9 mouse cellular contexts compared by ENCODE assay signal in the genomic region with DNA sequence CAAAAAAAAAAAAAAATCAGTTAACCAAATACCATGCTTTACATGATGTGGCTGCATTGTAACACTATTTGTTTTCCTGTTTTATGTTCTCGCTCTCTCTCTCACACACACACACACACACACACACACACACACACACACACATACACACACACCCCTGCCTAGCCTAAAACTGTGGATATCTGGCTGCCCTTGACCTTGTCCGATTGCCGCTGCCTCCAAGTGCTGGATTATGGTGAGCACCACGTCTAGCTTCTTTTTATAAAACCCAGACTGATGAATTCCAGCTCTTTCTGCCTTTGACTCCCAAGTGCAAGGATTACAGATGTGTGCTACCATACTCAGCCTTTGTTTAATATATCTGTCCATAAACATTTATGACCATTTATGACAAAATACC. TPM values are rescaled to one million over a fixed set of nuclear protein-coding genes. Genes with fewer than 3 reads are reported as not detected.
A peak's percentile ranks its signal among the peaks of the same experiment; 100 is the strongest.
DNase-seq lines count a peak whose midpoint lies in the region; ATAC-seq and TF ChIP-seq lines count a peak whose summit lies in the region.
"Had no signal": no experiment of that assay in that cellular context is flagged by ENCODE, and none has a peak within 500 bp of the region (broad histone marks: within the 10 kb centered on the region; RNA-seq: fewer than 3 reads in every experiment).

No protein-coding gene starts in this region.

- WGBS in heart, embryonic 16.5 days, result 65% methylated on average over 4 of the region's 4 CpGs
- WGBS in forebrain, embryonic 14.5 days, result 91% methylated on average over 4 of the region's 4 CpGs
- WGBS in liver, postnatal 0 days (ENCODE audit: insufficient replicate concordance), result 72% methylated on average over 4 of the region's 4 CpGs

- H3K27me3 ChIP-seq in heart, embryonic 16.5 days (ENCODE audit: control insufficient read depth, insufficient read depth, low read length), result no peaks in the 10 kb centered on the region
- H3K27me3 ChIP-seq in forebrain, embryonic 14.5 days (replicated peaks; ENCODE audit: control insufficient read depth, insufficient read depth, low read length), result no peaks in the 10 kb centered on the region
- H3K27me3 ChIP-seq in liver, postnatal 0 days (ENCODE audit: insufficient read depth, low read length), result no peaks in the 10 kb centered on the region

- DNase-seq in heart, postnatal 25 days (ENCODE audit: low spot score), result no peak
- DNase-seq in ES-E14 (ENCODE audit: low read depth, low spot score), result no peak
- DNase-seq in forebrain, embryonic 14.5 days (ENCODE audit: low spot score), result no peak
- no peak for DNase-seq in liver, postnatal 0 days
- no peak for DNase-seq in left cerebral cortex, adult 11 months (ENCODE audit: low spot score)
- no peak for DNase-seq in left cerebral cortex, adult 2 months (ENCODE audit: extremely low spot score in 1 of 2, low spot score in 2 of 2)
- no peak for DNase-seq in left cerebral cortex, postnatal 14 days (ENCODE audit: low spot score in 2 of 2)
- DNase-seq: cerebellum, adult 9-10 months had no signal

- H3K4me2 ChIP-seq in heart, embryonic 16.5 days (ENCODE audit: low read depth, low read length), result peak overlapping the region; percentile 88
- peak overlapping the region; percentile 91; the same call in 1 of the 2 replicates for H3K4me2 ChIP-seq in forebrain, embryonic 14.5 days (ENCODE audit: low read length)
- peak overlapping the region; percentile 98 for H3K4me2 ChIP-seq in liver, postnatal 0 days (ENCODE audit: low read depth, low read length)

- intact Hi-C loops in heart, postnatal 25 days (cut with DNase I), result no loop called here
- intact Hi-C loops in left cerebral cortex, adult 2 months (cut with DNase I), result no loop called here
- intact Hi-C loops in left cerebral cortex, postnatal 14 days (cut with DNase I), result loop anchor here (5.0 kb wide), 1 partner anchor 40 kb away; no protein-coding TSS in a partner anchor

- H3K36me3 ChIP-seq in heart, embryonic 16.5 days (ENCODE audit: control insufficient read depth, insufficient read depth), result no peaks in the 10 kb centered on the region
- H3K36me3 ChIP-seq in ES-E14 (ENCODE audit: control insufficient read depth, insufficient read depth, low read length, poor library complexity, severe bottlenecking), result no peaks in the 10 kb centered on the region; the same call in 1 of the 2 replicates
- 0 out of 2 replicates have a peak, but pooled peaks cover 5% of the 10 kb centered on the region for H3K36me3 ChIP-seq in forebrain, embryonic 14.5 days (ENCODE audit: control insufficient read depth, insufficient read depth, low read length)
- H3K36me3 ChIP-seq in liver, postnatal 0 days (replicated peaks; ENCODE audit: insufficient read depth, low read length), result no peaks in the 10 kb centered on the region

- H3K27ac ChIP-seq in heart, embryonic 16.5 days (ENCODE audit: low read length), result peak overlapping the region; percentile 51
- peak overlapping the region; percentile 66 for H3K27ac ChIP-seq in ES-E14 (ENCODE audit: insufficient read depth, low read depth, low read length, poor library complexity, severe bottlenecking)
- H3K27ac ChIP-seq in forebrain, embryonic 14.5 days (ENCODE audit: low read depth, low read length), result no peak overlapping the region
- no peak overlapping the region for H3K27ac ChIP-seq in liver, postnatal 0 days (ENCODE audit: low read depth)
- H3K27ac ChIP-seq in left cerebral cortex, adult 2 months, result no peak overlapping the region

- TF ChIP-seq CTCF in liver, postnatal 0 days (IDR thresholded peaks at IDR 0.05; ENCODE audit: low read depth), result no peak
- TF ChIP-seq CTCF in left cerebral cortex, adult 2 months (IDR thresholded peaks at IDR 0.05), result no peak

- H3K9me3 ChIP-seq in heart, embryonic 16.5 days (replicated peaks; ENCODE audit: control insufficient read depth, low read length), result no peaks in the 10 kb centered on the region
- no peaks in the 10 kb centered on the region for H3K9me3 ChIP-seq in ES-E14 (ENCODE audit: control insufficient read depth, insufficient read depth, low read depth, low read length)
- H3K9me3 ChIP-seq in forebrain, embryonic 14.5 days (replicated peaks; ENCODE audit: control insufficient read depth, low read length), result no peaks in the 10 kb centered on the region
- no peaks in the 10 kb centered on the region for H3K9me3 ChIP-seq in liver, postnatal 0 days (ENCODE audit: low read length)

- TF ChIP-seq EP300 in liver, postnatal 0 days (IDR thresholded peaks at IDR 0.05; ENCODE audit: low read depth), result no peak

- H3K4me1 ChIP-seq in heart, embryonic 16.5 days (ENCODE audit: control insufficient read depth, insufficient read depth, low read length), result peaks cover 18% of the 10 kb centered on the region
- H3K4me1 ChIP-seq in ES-E14 (ENCODE audit: control insufficient read depth in 2 of 2, insufficient read depth in 2 of 2, low read length in 2 of 2, poor library complexity in 1 of 2), result peaks cover 5 to 7% of the 10 kb centered on the region in 2 experiments; a peak in 3 of 4 replicates
- peaks cover 12% of the 10 kb centered on the region for H3K4me1 ChIP-seq in forebrain, embryonic 14.5 days (ENCODE audit: control insufficient read depth, insufficient read depth, low read length)
- peaks cover 22% of the 10 kb centered on the region for H3K4me1 ChIP-seq in liver, postnatal 0 days (ENCODE audit: insufficient read depth)

- H3K4me3 ChIP-seq in heart, embryonic 16.5 days (ENCODE audit: low read length), result peak overlapping the region; percentile 83; the same call in 1 of the 2 replicates
- H3K4me3 ChIP-seq in ES-E14 (ENCODE audit: insufficient read depth in 1 of 2, low read depth in 1 of 2, low read length in 2 of 2, poor library complexity in 1 of 2, severe bottlenecking in 1 of 2), result peak overlapping the region; percentile 86 to 96
- H3K4me3 ChIP-seq in forebrain, embryonic 14.5 days (ENCODE audit: low read depth, low read length), result no peak overlapping the region
- H3K4me3 ChIP-seq in liver, postnatal 0 days (ENCODE audit: low read depth, low read length), result no peak overlapping the region
- H3K4me3 ChIP-seq in left cerebral cortex, adult 2 months, result no peak overlapping the region

- in situ Hi-C loops in ES-E14 (cut with MboI; ENCODE audit: low sequenced_read_pairs in 2 of 2, unreplicated experiment in 2 of 2), result no loop called here

- ATAC-seq in heart, embryonic 16.5 days (replicated peaks; ENCODE audit: extremely low read depth, insufficient read depth, low FRiP score), result no peak
- ATAC-seq in forebrain, embryonic 14.5 days, result no peak
- no peak for ATAC-seq in liver, postnatal 0 days

- peak overlapping the region; percentile 90 for H3K9ac ChIP-seq in heart, embryonic 16.5 days (ENCODE audit: low read length)
- H3K9ac ChIP-seq in ES-E14 (ENCODE audit: insufficient read depth, low read depth, low read length, poor library complexity, severe bottlenecking), result peak overlapping the region; percentile 41; the same call in 1 of the 2 replicates
- no peak overlapping the region for H3K9ac ChIP-seq in forebrain, embryonic 14.5 days (ENCODE audit: low read length)
- no peak overlapping the region for H3K9ac ChIP-seq in liver, postnatal 0 days (replicated peaks)

TF ChIP-seq in ES-E14, 5 proteins besides CTCF, POLR2A, EP300 and RAD21:
- no peak for TF ChIP-seq MAFK (IDR thresholded peaks at IDR 0.05; ENCODE audit: insufficient read depth, low read depth, low read length)
- TF ChIP-seq CHD2 (IDR thresholded peaks at IDR 0.05; ENCODE audit: low read depth, low read length), result no peak
- no peak for TF ChIP-seq ZNF384 (IDR thresholded peaks at IDR 0.05; ENCODE audit: low read depth, low read length)
- TF ChIP-seq HCFC1 (IDR thresholded peaks at IDR 0.05; ENCODE audit: borderline replicate concordance, insufficient read depth, low read length), result no peak
- TF ChIP-seq ZC3H11A (IDR thresholded peaks at IDR 0.05; ENCODE audit: borderline replicate concordance, low read depth, low read length), result no peak

RNA-seq across cellular contexts. Expression of a gene that starts 1.6 kb away (rescaled TPM):
- 78.8 and 81.5 TPM in 2 replicates for polyA plus RNA-seq in heart, embryonic 16.5 days (2015; fragmentation: Nextera tagmentation; extraction: Ambion mirVana)
- 10 to 100 TPM; 57.3 to 58.0 TPM for total RNA-seq in heart, postnatal 25 days (2021)
- total RNA-seq in ES-E14 (2012; rRNA removed), result 27.3 and 30.7 TPM in 2 replicates
- 111 and 122 TPM in 2 replicates for polyA plus RNA-seq in forebrain, embryonic 14.5 days (2014; fragmentation: Nextera tagmentation; extraction: Ambion mirVana)
- polyA plus RNA-seq in liver, postnatal 0 days (2015; fragmentation: Nextera tagmentation; extraction: Ambion mirVana), result 18.3 and 19.2 TPM in 2 replicates
- 10 to 100 TPM; 13.2 to 13.6 TPM for total RNA-seq in left cerebral cortex, adult 2 months (2021)
- 10 to 100 TPM; 23.9 to 25.4 TPM for total RNA-seq in left cerebral cortex, postnatal 14 days (2021)

RNA-seq across cellular contexts. Expression of a gene that starts 2.5 kb away (rescaled TPM):
- polyA plus RNA-seq in heart, embryonic 16.5 days (2015; fragmentation: Nextera tagmentation; extraction: Ambion mirVana), result 219 and 228 TPM in 2 replicates
- 100 to 1,000 TPM; 121 to 124 TPM for total RNA-seq in heart, postnatal 25 days (2021)
- 139 and 208 TPM in 2 replicates for total RNA-seq in ES-E14 (2012; rRNA removed)
- polyA plus RNA-seq in forebrain, embryonic 14.5 days (2014; fragmentation: Nextera tagmentation; extraction: Ambion mirVana), result 77.3 and 82.5 TPM in 2 replicates
- polyA plus RNA-seq in liver, postnatal 0 days (2015; fragmentation: Nextera tagmentation; extraction: Ambion mirVana), result 45.1 and 49.1 TPM in 2 replicates
- 100 to 1,000 TPM; 248 to 263 TPM for total RNA-seq in left cerebral cortex, adult 2 months (2021)
- total RNA-seq in left cerebral cortex, postnatal 14 days (2021), result 100 to 1,000 TPM; 239 to 244 TPM

RNA-seq across cellular contexts. Expression of a gene that starts 42.8 kb away (rescaled TPM):
- polyA plus RNA-seq in heart, embryonic 16.5 days (2015; fragmentation: Nextera tagmentation; extraction: Ambion mirVana), result 24.8 and 32.1 TPM in 2 replicates
- 1 to 10 TPM; 5.4 to 7.3 TPM for total RNA-seq in heart, postnatal 25 days (2021)
- total RNA-seq in ES-E14 (2012; rRNA removed), result 9.4 and 11.9 TPM in 2 replicates
- polyA plus RNA-seq in forebrain, embryonic 14.5 days (2014; fragmentation: Nextera tagmentation; extraction: Ambion mirVana), result 22.0 and 25.6 TPM in 2 replicates
- 20.2 and 21.9 TPM in 2 replicates for polyA plus RNA-seq in liver, postnatal 0 days (2015; fragmentation: Nextera tagmentation; extraction: Ambion mirVana)
- 100 to 1,000 TPM; 117 to 121 TPM for total RNA-seq in left cerebral cortex, adult 2 months (2021)
- 100 to 1,000 TPM; 158 to 245 TPM for total RNA-seq in left cerebral cortex, postnatal 14 days (2021)

Comparison
In these comparisons a context has a peak if more than half of its experiments do, and no peak if none do; other contexts are left out.
1. H3K27ac ChIP-seq: peak in heart, embryonic 16.5 days (single experiment) and ES-E14 (single experiment); none in forebrain, embryonic 14.5 days (single experiment), liver, postnatal 0 days (single experiment) and left cerebral cortex, adult 2 months (single experiment).
2. H3K4me3 ChIP-seq: peak in heart, embryonic 16.5 days (single experiment) and ES-E14 (2 of 2); none in forebrain, embryonic 14.5 days (single experiment), liver, postnatal 0 days (single experiment) and left cerebral cortex, adult 2 months (single experiment).
3. H3K9ac ChIP-seq: peak in heart, embryonic 16.5 days (single experiment) and ES-E14 (single experiment); none in forebrain, embryonic 14.5 days (single experiment) and liver, postnatal 0 days (single experiment).
4. Peak in every context shown above with its lines, with median percentiles within 50 percentile points of each other: H3K4me2 ChIP-seq.